Comparison of ENCODE assay signal across 21 mouse cellular contexts in genomic region chr9:64217887-64218286, GRCm38 (mm10).
"Had no signal": no experiment of that assay in that cellular context is flagged by ENCODE, and none has a peak within 500 bp of the region (broad histone marks: within the 10 kb centered on the region; RNA-seq: fewer than 3 reads in every experiment).

No protein-coding gene starts in this region.

- ATAC-seq: intestine, embryonic 15.5 days; liver, postnatal 0 days; lung, postnatal 0 days; midbrain, embryonic 15.5 days had no signal

- H3K9me3 ChIP-seq: intestine, embryonic 15.5 days; limb, embryonic 12.5 days; limb, embryonic 15.5 days; midbrain, embryonic 12.5 days; midbrain, embryonic 15.5 days; neural tube, embryonic 13.5 days; stomach, embryonic 15.5 days had no signal

- H3K27ac ChIP-seq: intestine, embryonic 15.5 days; left cerebral cortex, adult 2 months; limb, embryonic 12.5 days; limb, embryonic 15.5 days; liver, embryonic 14.5 days; macrophage; midbrain, embryonic 12.5 days; midbrain, embryonic 15.5 days; neural tube, embryonic 13.5 days; stomach, embryonic 15.5 days had no signal

- H3K9ac ChIP-seq: intestine, embryonic 15.5 days; limb, embryonic 12.5 days; limb, embryonic 15.5 days; liver, embryonic 14.5 days; liver, postnatal 0 days; lung, embryonic 14.5 days; midbrain, embryonic 12.5 days; midbrain, embryonic 15.5 days; neural tube, embryonic 13.5 days; stomach, embryonic 15.5 days had no signal

- DNase-seq: kidney, adult 11 months; kidney, postnatal 25 days; layer of hippocampus, postnatal 36 days; liver, postnatal 0 days; lung, embryonic 14.5 days; thymus, adult 18-20 months; thymus, postnatal 14 days; thymus, postnatal 4 days had no signal

- H3K4me1 ChIP-seq: neural tube, embryonic 13.5 days had no signal

- H3K4me3 ChIP-seq: intestine, embryonic 15.5 days; left cerebral cortex, adult 2 months; limb, embryonic 12.5 days; limb, embryonic 15.5 days; midbrain, embryonic 12.5 days; midbrain, embryonic 15.5 days; myocyte; neural tube, embryonic 13.5 days; stomach, embryonic 15.5 days had no signal

- H3K4me2 ChIP-seq: intestine, embryonic 15.5 days; limb, embryonic 12.5 days; limb, embryonic 15.5 days; liver, embryonic 11.5 days; lung, embryonic 14.5 days; midbrain, embryonic 12.5 days; midbrain, embryonic 15.5 days; neural tube, embryonic 13.5 days; stomach, embryonic 15.5 days had no signal

- H3K27me3 ChIP-seq: intestine, embryonic 15.5 days; limb, embryonic 12.5 days; limb, embryonic 15.5 days; midbrain, embryonic 12.5 days; midbrain, embryonic 15.5 days; neural tube, embryonic 13.5 days; stomach, embryonic 15.5 days had no signal

- H3K36me3 ChIP-seq: midbrain, embryonic 12.5 days; midbrain, embryonic 15.5 days; neural tube, embryonic 13.5 days; stomach, embryonic 15.5 days had no signal
